Mouse (Mus musculus) hindbrain, embryonic 14.5 days (tissue): Measurements from ENCODE around the gene Eral1. TPM values are rescaled to one million over a fixed set of nuclear protein-coding genes. Genes with fewer than 3 reads are reported as not detected.
A peak's percentile ranks its signal among the peaks of the same experiment; 100 is the strongest.

Experiments used
- ATAC-seq: fragments of 200-750 bp; cut with Nextera tagmentation; 2 replicates; pipeline ENCODE4 v1.8.0; 2017; ENCODE audit warnings: moderate number of reproducible peaks, mild to moderate bottlenecking, moderate TSS enrichment, moderate library complexity; ENCODE audit not compliant: low FRiP score
- DNase-seq: peaks from one replicate; pipeline ENCODE4 v3.0.0-alpha.2; 2015; ENCODE audit warnings: low spot score
- H3K27ac ChIP-seq: fragments of 300-500 bp; sonication (generic); 2 replicates; pipeline ENCODE4 v1.5.1; 2014; ENCODE audit warnings: mild to moderate bottlenecking, moderate library complexity
- H3K27me3 ChIP-seq: fragments of 300-500 bp; sonication (generic); 2 replicates; pipeline ENCODE4 v1.6.1; 2014; ENCODE audit warnings: mild to moderate bottlenecking, low read length, mixed read lengths; ENCODE audit not compliant: control insufficient read depth, insufficient read depth
- H3K36me3 ChIP-seq: fragments of 300-500 bp; sonication (generic); replicated peaks from 2 replicates; pipeline ENCODE4 v1.6.1; 2014; ENCODE audit not compliant: control insufficient read depth, insufficient read depth
- H3K4me1 ChIP-seq: fragments of 300-500 bp; sonication (generic); replicated peaks from 2 replicates; pipeline ENCODE4 v1.6.1; 2014; ENCODE audit warnings: antibody characterized with exemption, low read length, mixed read lengths; ENCODE audit not compliant: control insufficient read depth, insufficient read depth
- H3K4me2 ChIP-seq: fragments of 300-500 bp; sonication (generic); replicated peaks from 2 replicates; pipeline ENCODE4 v1.6.1; 2014; ENCODE audit warnings: mild to moderate bottlenecking, moderate library complexity
- H3K4me3 ChIP-seq: fragments of 300-500 bp; sonication (generic); replicated peaks from 2 replicates; pipeline ENCODE4 v1.5.1; 2014; ENCODE audit warnings: mild to moderate bottlenecking, low read length
- H3K9ac ChIP-seq: fragments of 300-500 bp; sonication (generic); 2 replicates; pipeline ENCODE4 v1.6.1; 2014
- H3K9me3 ChIP-seq: fragments of 300-500 bp; sonication (generic); 2 replicates; pipeline ENCODE4 v1.6.1; 2016; ENCODE audit warnings: low read length; ENCODE audit not compliant: control insufficient read depth
- WGBS: fragments of 180-500 bp; shearing (Covaris S2); extraction: QIAGEN DNeasy Blood & Tissue Kit; methylation state at CpG from one replicate; pipeline ENCODE4 v1.1.7; 2014; 5-methylcytosine and 5-hydroxymethylcytosine counted together
- polyA plus RNA-seq: library from polyadenylated mRNA; unstranded; fragments of >200 nt; fragmentation: Nextera tagmentation; extraction: Ambion mirVana; gene quantifications from 2 replicates; pipeline ENCODE4 v1.2.1, GENCODE M21; 2014

The Eral1 gene
- polyA plus RNA-seq, 1 experiment from 2014 or later: 30.3 TPM

- WGBS: 7% methylated on average over 5 of the region's 5 CpGs
Observed at GRCm38 (mm10) chr11:78116146-78116410, 35.9 kb upstream of the Eral1 start.

GRCm38 (mm10) chr11:78115367-78116145, 35.4 kb upstream of the Eral1 start:
- peak; percentile 91 for DNase-seq
- H3K36me3 ChIP-seq: no peaks in the 10 kb centered on the region
- peak; percentile 99 for ATAC-seq
- H3K27ac ChIP-seq: peak overlapping the region; percentile 91
- peak overlapping the region; percentile 85 for H3K9ac ChIP-seq
- peak overlapping the region; percentile 72 for H3K4me2 ChIP-seq
- H3K4me3 ChIP-seq: peak overlapping the region; percentile 82
- H3K4me1 ChIP-seq: peaks cover 50% of the 10 kb centered on the region
- under 1% methylated on average over 33 of the region's 37 CpGs for WGBS
- no peaks in the 10 kb centered on the region for H3K27me3 ChIP-seq
- H3K9me3 ChIP-seq: no peaks in the 10 kb centered on the region

More at GRCm38 (mm10) chr11:78116146-78116410, 35.9 kb upstream of the Eral1 start:
- Histone ChIP-seq H3K27ac (peak overlapping the region; percentile 91), H3K27me3 (no peaks in the 10 kb centered on the region), H3K4me2 (peak overlapping the region; percentile 72), H3K9ac (peak overlapping the region; percentile 85), H3K36me3 (no peaks in the 10 kb centered on the region), H3K4me3 (peak overlapping the region; percentile 82), H3K9me3 (no peaks in the 10 kb centered on the region), H3K4me1 (peaks cover 55% of the 10 kb centered on the region)
- no peak for ATAC-seq
- no peak for DNase-seq

- H3K27ac ChIP-seq: peak overlapping the region; percentile 91
- peak overlapping the region; percentile 85 for H3K9ac ChIP-seq
- H3K9me3 ChIP-seq: no peaks in the 10 kb centered on the region
- 9% methylated on average over 19 of the region's 19 CpGs for WGBS
- no peaks in the 10 kb centered on the region for H3K27me3 ChIP-seq
- H3K36me3 ChIP-seq: no peaks in the 10 kb centered on the region
- peak overlapping the region; percentile 72 for H3K4me2 ChIP-seq
- ATAC-seq: no peak
- no peak for DNase-seq
- H3K4me1 ChIP-seq: peaks cover 45% of the 10 kb centered on the region
- H3K4me3 ChIP-seq: peak overlapping the region; percentile 82
Observed at GRCm38 (mm10) chr11:78114676-78115366, 34.6 kb upstream of the Eral1 start.

- WGBS: 60% methylated on average over 2 of the region's 2 CpGs
- 0 out of 2 replicates have a peak overlapping the region, but pooled peaks have one; percentile 85 for H3K9ac ChIP-seq
- DNase-seq: no peak
- no peaks in the 10 kb centered on the region for H3K27me3 ChIP-seq
- ATAC-seq: no peak
- no peaks in the 10 kb centered on the region for H3K9me3 ChIP-seq
- no peaks in the 10 kb centered on the region for H3K36me3 ChIP-seq
- H3K4me1 ChIP-seq: peaks cover 38% of the 10 kb centered on the region
- H3K27ac ChIP-seq: peak overlapping the region; percentile 91; the same call in 1 of the 2 replicates
- H3K4me3 ChIP-seq: no peak overlapping the region
- H3K4me2 ChIP-seq: peak overlapping the region; percentile 72; the same call in 1 of the 2 replicates
Observed at GRCm38 (mm10) chr11:78113616-78114015, 33.4 kb upstream of the Eral1 start.

- H3K4me2 ChIP-seq: no peak overlapping the region
- H3K36me3 ChIP-seq: peaks cover 4% of the 10 kb centered on the region; the same call in 1 of the 2 replicates
- H3K9me3 ChIP-seq: no peaks in the 10 kb centered on the region
- DNase-seq (no peak), ATAC-seq (no peak)
- WGBS: 98% methylated on average over 5 of the region's 5 CpGs
- no peaks in the 10 kb centered on the region for H3K27me3 ChIP-seq
- no peak overlapping the region for H3K9ac ChIP-seq
- no peak overlapping the region for H3K4me3 ChIP-seq
- H3K4me1 ChIP-seq: no peaks in the 10 kb centered on the region
- H3K27ac ChIP-seq: no peak overlapping the region
Observed at GRCm38 (mm10) chr11:78104501-78104900, 24.3 kb upstream of the Eral1 start.

- Histone ChIP-seq H3K9ac (no peak overlapping the region), H3K9me3 (no peaks in the 10 kb centered on the region), H3K4me1 (no peaks in the 10 kb centered on the region), H3K4me3 (no peak overlapping the region), H3K36me3 (peaks cover 4% of the 10 kb centered on the region; the same call in 1 of the 2 replicates), H3K4me2 (no peak overlapping the region), H3K27ac (no peak overlapping the region), H3K27me3 (no peaks in the 10 kb centered on the region)
- ATAC-seq (no peak), DNase-seq (no peak)
- 75% methylated on average over 5 of the region's 5 CpGs for WGBS
Observed at GRCm38 (mm10) chr11:78102958-78103747, 23.0 kb upstream of the Eral1 start.

GRCm38 (mm10) chr11:78102142-78102541, 22.0 kb upstream of the Eral1 start:
- Histone ChIP-seq H3K4me1 (peaks cover 9% of the 10 kb centered on the region), H3K4me3 (no peak overlapping the region), H3K27me3 (no peaks in the 10 kb centered on the region), H3K36me3 (peaks cover 4% of the 10 kb centered on the region; the same call in 1 of the 2 replicates), H3K9me3 (no peaks in the 10 kb centered on the region), H3K27ac (no peak overlapping the region), H3K4me2 (no peak overlapping the region), H3K9ac (no peak overlapping the region)
- DNase-seq (no peak), ATAC-seq (no peak)
- 95% methylated on average over 5 of the region's 5 CpGs for WGBS

- ATAC-seq (no peak), DNase-seq (no peak)
- Histone ChIP-seq H3K36me3 (peaks cover 4% of the 10 kb centered on the region; the same call in 1 of the 2 replicates), H3K27me3 (no peaks in the 10 kb centered on the region), H3K27ac (no peak overlapping the region), H3K9me3 (no peaks in the 10 kb centered on the region), H3K4me2 (no peak overlapping the region), H3K9ac (no peak overlapping the region), H3K4me3 (no peak overlapping the region), H3K4me1 (peaks cover 23% of the 10 kb centered on the region)
- 92% methylated on average over 11 of the region's 11 CpGs for WGBS
Observed at GRCm38 (mm10) chr11:78100746-78101145, 20.6 kb upstream of the Eral1 start.

GRCm38 (mm10) chr11:78097077-78097476, 16.9 kb upstream of the Eral1 start:
- H3K27me3 ChIP-seq: no peaks in the 10 kb centered on the region
- ATAC-seq: no peak
- no peak for DNase-seq
- peaks cover 29% of the 10 kb centered on the region for H3K4me1 ChIP-seq
- H3K4me3 ChIP-seq: peak overlapping the region; percentile 5
- H3K9ac ChIP-seq: peak overlapping the region; percentile 51
- H3K27ac ChIP-seq: no peak overlapping the region
- 52% methylated on average over 3 of the region's 3 CpGs for WGBS
- no peaks in the 10 kb centered on the region for H3K9me3 ChIP-seq
- H3K4me2 ChIP-seq: peak overlapping the region; percentile 48
- H3K36me3 ChIP-seq: peaks cover 4% of the 10 kb centered on the region; the same call in 1 of the 2 replicates
